Mouse (Mus musculus) urinary bladder, adult 18-20 months (tissue): ENCODE data around the gene March1.

Experiments used
- DNase-seq, 2 experiments: peaks; one replicate each; pipeline ENCODE4 v3.0.0; 2022; ENCODE audit warnings: low spot score in 2 of 2, mixed read lengths in 2 of 2

March1 gene

DNA sequence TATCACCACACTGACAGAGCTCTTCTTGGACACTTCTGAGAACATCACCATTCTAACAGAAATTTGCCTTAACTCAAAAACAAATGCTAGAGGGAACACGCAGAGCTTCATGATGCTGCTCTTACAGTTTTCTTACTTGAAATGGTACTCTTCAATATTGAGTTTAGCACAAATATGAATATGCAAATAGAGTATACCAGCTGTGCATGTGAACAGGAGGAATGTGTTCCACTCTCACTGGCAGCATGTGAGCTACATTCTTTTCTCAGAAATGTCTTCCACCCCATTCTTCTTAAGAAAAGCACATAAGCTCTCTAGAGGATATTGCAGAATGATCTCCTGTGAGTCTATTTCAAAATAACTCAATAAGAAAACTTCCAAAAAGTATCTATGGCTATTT is 370.0 kb downstream of the March1 start:
- no peak for DNase-seq

DNA sequence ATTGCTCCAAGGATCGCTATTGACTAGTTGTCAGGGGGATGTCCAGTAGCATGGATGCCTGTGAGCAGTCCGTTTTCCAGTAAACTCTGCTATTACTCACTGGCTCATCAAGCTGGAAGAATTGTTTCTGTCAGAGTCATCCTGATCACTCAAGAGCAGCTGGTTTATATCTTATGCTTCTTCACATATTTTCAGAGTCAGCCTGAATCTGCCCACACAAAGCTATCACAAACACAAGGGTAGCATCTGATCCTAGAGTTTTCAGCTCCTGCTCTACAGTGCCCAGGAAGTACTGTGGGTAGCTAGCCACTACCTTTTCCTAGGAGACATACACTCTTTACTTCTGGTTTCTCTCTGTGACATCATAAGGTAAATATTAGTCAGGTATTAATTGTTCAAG is 405.1 kb downstream of the March1 start:
- DNase-seq: no peak

DNA sequence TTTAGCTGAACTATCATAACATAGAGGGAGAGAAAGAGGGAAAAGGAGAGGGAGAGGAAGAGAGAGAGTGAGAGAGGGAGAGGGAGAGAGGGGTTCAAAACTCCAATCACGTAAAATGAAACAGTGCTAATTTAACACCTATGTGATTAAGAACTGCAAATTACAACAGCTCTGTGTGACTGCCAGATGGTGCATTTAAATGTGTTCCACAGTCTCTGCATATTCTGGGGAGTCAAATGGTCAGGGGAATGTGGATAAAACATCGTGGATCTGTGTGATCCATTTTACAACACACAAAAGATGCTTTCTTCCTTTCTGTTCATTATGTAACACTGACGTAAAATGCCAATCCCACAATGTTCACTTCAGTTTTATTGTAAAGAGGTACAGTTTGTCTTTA is 416.0 kb downstream of the March1 start:
- no peak for DNase-seq

DNA sequence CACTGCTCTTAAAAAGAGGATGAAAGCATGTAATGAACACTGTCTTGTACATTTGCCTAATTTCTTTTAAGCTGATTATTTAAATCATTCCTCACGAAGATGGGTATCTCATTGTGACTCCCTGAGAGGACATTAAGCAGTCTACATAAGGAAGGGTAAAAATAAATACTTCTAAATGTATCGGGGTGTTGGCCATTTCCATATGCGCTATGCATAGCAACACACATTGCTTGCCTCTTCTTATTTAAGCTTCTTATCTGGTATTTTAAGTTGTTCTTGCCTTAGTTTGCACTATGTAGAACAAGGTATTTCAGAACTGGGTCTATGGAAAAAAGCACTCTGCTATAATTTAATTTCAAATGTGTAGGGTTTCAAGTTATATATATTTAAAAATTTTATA is 416.7 kb downstream of the March1 start:
- no peak for DNase-seq

DNA sequence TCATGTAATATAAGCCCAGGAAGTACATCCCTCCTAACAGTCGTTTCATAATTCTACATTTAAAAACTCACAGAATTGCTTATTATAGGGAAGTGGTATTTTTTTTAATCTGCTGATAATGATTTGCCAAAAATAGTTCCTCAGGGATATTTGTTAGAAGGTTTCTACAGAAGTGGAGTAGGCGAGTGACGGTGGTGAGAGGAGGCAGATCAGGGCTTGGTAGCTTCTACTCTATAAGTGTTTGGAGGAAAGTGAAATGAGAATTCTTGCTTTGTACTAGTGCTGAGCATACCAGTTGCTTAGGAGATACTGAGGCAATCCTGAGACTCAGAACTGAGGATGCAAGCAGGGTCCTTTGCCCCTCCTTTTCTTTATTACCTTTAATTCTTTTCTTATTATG is 476.5 kb downstream of the March1 start:
- no peak for DNase-seq

DNA sequence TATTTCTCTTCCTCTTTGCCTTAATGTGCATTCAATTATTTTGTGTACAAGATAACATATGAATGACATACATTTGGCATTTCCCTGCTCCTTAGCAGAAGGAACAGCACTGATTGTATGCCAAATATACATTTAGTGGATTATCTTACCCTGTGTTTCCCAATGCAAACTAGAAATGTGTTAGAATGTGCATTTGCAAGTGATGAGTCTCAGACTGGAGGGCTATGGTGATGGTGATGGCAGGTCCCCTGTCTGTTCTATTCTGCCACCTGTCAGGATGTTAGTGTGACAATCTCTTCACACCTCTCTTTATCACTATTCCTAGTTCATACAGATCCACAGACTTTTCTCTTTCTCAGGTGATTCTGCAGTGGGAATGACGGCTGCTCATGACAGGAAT is 480.4 kb downstream of the March1 start:
- no peak for DNase-seq

DNA sequence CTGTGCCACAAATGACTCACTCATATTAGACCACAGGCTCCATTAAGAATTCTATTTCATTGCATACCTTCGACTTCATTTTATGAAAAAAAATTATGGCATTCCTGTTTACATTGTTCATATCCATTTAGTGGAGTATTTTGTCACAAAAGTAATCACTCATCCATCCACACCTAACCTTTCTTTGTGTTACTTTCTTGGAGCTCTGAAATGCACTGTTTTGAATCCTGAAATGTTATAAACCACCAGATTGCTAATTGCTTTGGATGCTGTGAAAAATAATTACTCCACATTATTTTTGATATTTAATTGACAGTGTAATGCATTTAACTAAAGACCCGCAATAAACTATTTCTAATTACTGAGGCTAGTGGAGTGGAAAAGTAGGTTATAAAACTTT is 501.6 kb downstream of the March1 start:
- no peak for DNase-seq

DNA sequence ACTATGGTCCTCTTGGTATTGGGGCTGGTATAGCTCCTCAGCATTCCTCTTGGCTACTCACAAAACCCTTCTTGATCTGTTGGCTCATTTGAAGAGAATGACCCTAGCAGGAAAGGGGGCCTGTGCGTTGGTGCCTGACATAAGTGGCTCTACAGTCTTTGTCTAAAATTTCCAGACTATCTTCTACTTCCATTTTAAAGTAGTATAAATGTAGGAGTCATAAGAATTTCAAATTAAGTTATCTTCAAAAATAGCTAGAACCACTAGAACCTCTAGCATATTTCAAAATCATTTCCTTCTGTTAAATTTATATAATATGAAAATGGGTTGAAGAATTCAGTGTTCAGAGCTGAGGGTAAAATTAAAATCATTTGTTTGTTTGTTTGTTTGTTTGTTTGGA is 541.9 kb downstream of the March1 start:
- DNase-seq: no peak

DNA sequence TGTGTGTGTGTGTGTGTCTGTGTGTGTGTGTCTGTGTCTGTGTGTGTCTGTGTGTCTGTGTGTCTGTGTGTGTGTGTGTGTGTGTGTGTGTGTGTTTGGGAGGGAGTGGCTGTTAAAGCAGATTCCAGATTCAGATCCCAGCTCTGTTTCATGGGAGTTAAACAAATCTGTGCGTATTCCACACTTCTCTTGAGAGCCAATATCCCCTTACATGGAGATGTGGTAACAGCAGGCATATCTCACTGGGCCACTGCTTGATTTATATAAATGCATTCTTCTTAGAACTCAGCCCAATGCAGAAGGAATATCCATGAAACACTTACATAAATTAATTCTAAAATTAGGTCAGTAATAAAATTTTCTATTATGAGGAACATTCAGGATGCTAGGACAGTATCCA is 549.1 kb downstream of the March1 start:
- DNase-seq: no peak

DNA sequence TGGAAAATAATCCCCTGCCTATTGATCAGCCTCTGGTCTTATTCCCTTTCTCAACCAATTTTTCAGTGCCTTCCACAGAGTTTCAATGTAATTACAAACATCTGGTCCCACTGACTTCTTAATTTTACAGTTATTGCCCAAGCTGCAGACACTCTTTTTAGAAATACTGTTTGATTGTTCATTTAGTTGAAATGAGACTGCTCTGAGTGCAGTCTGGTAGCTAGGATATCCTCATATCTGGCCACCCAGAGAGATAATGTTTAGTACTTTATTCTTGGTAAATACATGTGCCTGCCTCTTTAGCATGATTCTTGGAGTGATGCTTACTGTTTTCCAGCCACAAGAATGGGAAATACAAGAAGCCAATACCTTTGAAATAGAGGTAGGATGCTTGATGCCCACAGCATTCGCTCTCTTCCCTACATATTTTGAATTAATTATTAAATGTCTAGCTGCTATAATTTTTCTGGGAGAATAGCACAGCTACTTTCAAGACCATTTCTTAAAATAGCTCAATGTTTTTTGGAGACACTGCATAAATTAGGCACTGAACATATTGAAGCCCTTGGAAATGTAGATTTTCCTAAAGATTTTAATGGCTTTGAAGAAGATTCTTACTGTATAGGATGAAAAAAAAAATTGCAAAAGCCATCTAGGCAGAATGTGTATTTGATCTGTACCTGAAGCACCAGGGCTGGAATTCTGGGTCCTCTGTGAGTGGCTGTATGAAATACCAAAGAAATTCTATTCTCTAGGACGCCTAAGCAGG is 549.9 kb downstream of the March1 start:
- DNase-seq: no peak

DNA sequence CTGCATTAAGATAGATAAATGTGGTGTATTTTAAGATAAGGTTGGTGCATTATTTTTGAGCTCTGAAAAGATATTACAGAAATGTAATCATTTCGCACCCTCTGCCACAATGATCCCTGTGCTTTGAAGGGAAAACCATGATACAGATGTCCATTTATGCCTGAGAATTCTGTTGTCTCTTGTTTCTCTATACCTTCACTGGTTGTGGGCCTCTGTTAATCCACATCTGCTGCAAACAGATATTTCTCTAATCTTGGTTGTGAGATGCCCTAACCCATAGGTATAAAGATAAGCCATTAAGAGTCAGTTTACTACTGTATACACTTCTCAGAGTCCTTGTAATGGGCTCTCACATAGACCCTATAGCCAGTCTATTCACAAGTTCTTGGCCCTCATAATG is 561.6 kb downstream of the March1 start:
- no peak for DNase-seq

DNA sequence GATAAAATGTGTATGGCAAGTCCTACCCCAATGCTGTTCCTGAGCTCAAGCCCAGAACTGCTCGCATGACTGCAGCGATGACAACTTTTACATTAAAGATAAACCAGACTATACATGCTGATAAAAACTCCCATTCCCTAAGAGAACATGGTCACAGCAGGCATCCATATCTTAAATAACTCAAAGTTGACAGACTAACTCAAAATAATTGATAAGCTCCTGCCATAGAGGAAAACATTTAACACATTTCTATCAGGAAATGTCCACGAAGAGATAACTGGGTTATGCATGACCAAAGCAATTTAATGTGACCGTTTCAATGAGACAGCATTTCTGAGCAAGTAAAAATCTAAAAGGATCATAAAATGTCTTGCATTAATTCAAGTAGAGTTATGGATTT is 563.6 kb downstream of the March1 start:
- DNase-seq: no peak

DNA sequence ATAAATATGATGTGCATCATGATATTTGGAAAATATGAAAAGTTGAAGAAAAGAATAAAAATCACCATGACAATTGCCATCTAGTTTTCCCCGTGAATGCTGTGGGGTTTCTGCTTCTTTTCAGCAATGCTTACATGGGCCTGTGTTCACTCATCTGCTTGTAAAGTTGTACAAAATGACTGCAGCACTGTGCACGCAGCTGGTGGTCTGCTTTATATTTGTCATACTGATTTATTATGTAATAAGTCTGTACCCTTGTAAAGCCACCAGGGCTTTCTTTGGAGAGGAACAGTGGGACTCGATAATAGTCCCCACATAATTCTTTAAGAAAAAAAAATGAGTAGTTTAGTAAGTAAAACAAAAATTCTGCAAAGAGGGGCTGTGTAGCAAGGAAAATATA is 564.6 kb downstream of the March1 start:
- DNase-seq: no peak

DNA sequence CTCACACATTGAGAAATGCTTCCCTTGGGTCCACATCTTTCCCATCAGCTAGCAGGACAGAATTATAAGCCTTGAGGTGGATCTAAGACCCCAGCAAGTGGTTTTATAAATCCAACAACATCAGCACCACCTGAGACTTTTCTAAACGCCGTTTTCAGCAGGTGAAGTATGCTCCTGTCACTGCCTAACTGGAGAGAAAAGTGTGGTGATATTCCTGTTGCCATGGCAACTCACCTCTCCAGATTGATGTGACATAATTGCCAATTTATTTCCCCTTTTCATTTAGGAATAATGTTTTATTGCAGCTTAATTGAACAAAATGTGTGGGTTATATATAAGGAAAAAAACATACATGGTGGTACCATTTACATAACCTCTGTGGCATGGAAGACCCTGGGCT is 565.8 kb downstream of the March1 start:
- no peak for DNase-seq

DNA sequence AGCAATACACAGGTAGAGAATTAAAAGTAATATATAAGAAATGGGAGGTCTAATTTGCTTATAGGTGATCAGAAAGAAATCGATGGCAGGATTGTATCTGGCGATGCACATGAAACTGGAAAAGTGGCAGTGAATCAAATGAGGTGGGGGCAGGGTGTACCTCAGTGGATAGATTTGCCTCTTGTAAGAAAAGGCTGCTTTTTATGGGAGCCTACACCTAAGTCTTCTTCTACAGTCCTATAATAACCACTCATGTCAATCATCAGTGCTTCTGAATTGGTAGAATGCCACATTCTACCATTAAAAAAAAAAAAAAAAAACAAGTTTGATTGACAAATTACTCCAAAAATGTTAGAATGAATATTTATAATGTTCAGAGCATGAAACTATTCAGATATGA is 567.5 kb downstream of the March1 start:
- no peak for DNase-seq

DNA sequence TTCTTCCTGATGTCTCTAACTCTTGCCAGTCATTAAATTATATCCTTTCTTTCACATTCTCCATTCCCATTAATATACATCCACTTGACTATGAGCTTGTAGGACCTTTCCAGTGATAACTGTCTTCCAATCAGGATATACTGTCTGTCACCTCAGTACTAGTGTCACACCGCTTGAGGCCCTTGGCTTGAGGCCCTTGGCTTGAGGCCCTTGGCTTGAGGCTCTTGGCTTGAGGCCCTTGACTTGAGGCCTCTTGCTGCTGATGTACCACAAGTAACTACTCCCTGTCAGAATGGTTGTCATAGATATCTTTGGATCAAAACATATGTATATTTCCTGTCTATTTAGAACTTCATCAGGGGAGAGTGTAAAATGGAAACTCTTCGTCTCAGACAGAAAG is 576.7 kb downstream of the March1 start:
- DNase-seq: no peak

DNA sequence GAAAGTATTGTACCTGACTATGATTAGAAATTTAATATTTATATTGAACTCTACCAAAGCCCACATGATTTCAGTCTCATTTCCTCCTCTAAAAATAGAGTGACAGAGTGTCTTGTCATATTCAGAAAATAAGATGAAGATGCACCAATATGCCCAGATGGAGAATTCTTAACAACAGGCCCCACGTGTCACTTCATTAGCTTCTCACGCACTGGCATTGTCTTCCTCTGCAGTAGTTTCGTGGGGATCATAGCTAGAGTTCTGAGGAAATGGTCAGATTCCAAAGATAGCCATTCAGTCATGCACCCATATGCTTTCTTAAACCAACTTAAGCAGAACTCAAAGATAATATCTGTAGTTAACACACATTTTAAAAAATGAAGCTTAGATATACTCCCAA is 582.5 kb downstream of the March1 start:
- DNase-seq: no peak

DNA sequence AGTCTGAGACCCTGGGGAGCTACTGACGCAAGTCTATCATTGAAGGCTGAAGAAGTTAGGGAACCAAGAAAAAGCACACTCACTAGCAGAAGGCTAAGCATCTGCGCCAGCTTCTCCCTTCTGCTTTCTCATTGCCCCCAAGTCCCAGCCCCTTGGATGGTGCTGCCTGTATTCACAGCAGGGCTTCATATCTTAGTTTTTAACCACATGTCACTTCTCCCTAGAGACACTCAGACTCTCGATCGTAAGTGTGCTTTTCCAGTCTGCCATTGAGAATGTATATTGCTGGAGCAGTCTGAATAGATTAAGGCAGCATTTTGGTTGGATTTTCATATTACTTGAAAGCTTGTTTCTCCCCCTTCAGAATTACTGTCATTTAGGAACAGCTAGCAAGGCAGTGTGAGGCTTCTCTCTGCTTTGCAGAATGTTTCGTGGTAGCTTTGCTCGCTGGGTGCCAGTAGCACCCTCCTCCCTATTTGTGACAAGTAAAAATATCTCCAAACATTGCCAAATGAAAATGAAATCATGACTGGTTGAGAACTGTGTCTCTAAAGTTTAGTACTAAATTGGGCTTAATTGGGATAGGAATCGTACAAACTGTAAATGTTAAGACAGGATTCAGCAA is 586.2 kb downstream of the March1 start:
- no peak for DNase-seq

DNA sequence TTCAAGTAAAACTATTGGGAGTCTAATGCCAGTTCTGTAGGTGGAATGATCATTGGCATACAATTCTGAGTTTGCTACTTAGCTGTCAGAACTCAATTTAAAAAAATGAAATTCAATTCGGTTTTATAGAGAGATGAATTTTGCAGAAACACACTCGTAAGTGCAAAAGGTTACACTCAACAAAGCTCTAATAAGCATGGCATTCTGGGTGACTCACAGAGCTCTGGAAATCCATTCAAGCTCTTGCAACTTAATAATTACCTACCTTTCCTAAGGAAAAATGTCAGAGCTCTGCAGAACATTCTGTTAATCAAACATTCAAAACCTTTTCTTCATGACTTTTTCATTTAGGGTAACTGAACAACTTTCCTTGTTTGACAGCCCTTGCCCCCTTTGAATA is 591.9 kb downstream of the March1 start:
- DNase-seq: no peak

DNA sequence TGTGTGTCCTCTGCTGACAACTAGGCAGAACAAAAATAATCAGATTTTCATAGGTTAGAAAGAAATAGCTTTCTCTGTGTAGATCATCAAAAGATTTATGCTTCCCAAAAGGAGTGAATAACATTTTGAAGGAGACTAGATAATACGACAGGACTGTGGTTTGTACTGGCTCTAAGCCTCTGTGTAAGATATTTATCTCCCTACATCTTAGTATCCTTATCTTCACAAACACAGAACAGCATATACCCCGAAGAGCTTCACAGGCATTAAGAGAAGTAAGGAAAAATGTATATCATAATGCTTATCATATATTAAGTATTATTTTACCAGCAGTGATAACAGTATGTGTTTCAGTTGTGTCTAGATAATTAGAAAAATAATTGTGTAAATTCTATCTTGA is 592.6 kb downstream of the March1 start:
- no peak for DNase-seq

DNA sequence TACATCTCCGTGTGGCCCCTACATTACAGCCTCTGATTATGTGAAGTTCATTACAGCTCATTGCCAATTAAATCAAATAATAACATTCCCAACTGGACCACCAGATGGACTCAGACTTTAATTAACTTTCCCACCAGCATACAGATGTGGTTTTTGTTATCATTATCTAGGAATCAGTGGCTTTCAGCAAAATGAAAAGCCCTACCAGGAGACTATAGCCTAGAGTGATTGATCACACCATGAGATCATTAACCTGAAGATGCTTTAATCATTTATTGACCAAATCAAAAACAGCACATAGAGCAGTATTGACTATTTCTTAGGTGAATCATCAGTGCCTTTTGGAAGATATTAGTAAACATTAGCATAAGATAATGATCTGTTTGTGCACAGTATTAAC is 602.3 kb downstream of the March1 start:
- no peak for DNase-seq

DNA sequence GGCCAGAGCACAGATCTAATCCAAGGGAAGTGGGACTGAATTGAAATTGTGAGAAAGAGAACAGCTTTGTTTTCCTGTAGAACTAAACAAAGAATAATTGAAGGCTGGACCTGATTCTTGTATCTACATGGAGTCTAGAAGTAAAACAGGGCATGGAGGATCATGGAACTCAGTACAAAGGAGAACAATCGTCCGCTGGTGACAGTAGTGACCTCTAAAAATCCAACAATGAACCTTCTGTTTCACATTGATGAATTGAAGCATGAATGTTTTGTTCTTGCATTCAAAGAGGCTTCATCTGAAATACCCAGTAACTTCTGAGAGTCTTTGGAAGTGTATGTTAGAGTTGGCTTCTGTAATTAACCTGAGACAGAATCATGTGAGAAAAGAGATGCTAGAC is 612.2 kb downstream of the March1 start:
- DNase-seq: no peak

DNA sequence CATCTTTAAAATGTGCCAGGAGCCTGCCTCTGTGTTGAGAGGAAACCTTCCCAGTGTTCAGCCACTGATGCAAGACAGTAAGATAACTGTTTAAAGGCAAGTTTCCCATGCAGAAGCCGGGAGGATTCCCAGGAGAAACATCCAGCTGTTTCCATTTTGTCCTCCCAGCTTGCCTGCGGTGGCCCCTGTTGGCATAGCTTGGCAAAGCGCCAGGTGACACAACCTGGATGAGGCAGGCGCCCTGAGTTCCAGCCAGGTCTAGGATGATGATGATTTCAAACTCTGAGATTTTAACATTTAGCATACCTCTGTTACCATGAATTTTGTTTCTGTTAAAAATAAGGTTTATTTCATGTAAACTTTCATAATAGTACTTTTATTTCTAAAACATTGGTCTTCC is 651.8 kb downstream of the March1 start:
- DNase-seq: no peak

DNA sequence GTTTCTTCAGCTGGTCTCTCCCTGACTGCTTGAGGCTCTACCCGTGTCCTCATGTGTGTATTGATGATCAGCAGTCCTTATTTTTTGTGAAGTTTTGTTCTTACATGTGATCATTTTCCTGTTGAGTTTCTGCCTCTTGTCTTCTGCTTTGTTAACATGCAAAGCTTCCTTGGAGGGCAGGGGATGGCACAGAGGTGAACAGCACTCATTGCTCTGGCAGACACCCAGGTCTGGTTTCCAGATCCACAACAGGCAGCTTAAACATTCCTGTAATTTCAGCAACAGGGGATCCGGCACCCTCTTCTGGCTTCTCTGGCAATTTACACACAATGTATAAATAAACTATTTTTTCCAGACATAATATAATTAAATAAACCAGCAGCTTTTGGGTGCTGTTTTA is 652.4 kb downstream of the March1 start:
- no peak for DNase-seq
